8 mouse cellular contexts compared by ENCODE assay signal in genomic region chr16:89831172-89831571, GRCm38 (mm10).
DNase-seq lines count a peak whose midpoint lies in the region; ATAC-seq and TF ChIP-seq lines count a peak whose summit lies in the region.

No protein-coding gene starts in this region.

- no peaks in the 10 kb centered on the region for H3K36me3 ChIP-seq in intestine, postnatal 0 days (ENCODE audit: control insufficient read depth, insufficient read depth)
- H3K36me3 ChIP-seq in intestine, embryonic 15.5 days = no peaks in the 10 kb centered on the region
- peaks cover 68% of the 10 kb centered on the region for H3K36me3 ChIP-seq in E14TG2a.4 (ENCODE audit: insufficient read depth, low read length)
- 0 out of 2 replicates have a peak, but pooled peaks cover 7% of the 10 kb centered on the region for H3K36me3 ChIP-seq in midbrain, postnatal 0 days (ENCODE audit: insufficient read depth, low read length)

- peak; percentile 63 to 66 for DNase-seq in cerebellum, postnatal 14 days
- DNase-seq in heart, adult 8-10 months (ENCODE audit: low spot score) = peak; percentile 53
- peak; percentile 54 to 62 for DNase-seq in layer of hippocampus, postnatal 10 days (ENCODE audit: low spot score in 2 of 2)
- peak; percentile 84 for DNase-seq in midbrain, postnatal 0 days (ENCODE audit: low spot score)
- no peak for DNase-seq in urinary bladder, postnatal 14 days (ENCODE audit: low spot score)

- no peak for ATAC-seq in intestine, postnatal 0 days
- ATAC-seq in intestine, embryonic 15.5 days = no peak
- ATAC-seq in midbrain, postnatal 0 days (ENCODE audit: low FRiP score) = no peak

- H3K4me2 ChIP-seq in intestine, postnatal 0 days (replicated peaks; ENCODE audit: low read depth) = no peak overlapping the region
- H3K4me2 ChIP-seq in intestine, embryonic 15.5 days (replicated peaks) = no peak overlapping the region
- no peak overlapping the region for H3K4me2 ChIP-seq in midbrain, postnatal 0 days (ENCODE audit: low read depth, low read length, poor library complexity, severe bottlenecking)

- no peaks in the 10 kb centered on the region for H3K27me3 ChIP-seq in intestine, postnatal 0 days (replicated peaks; ENCODE audit: control insufficient read depth, insufficient read depth, low read length)
- no peaks in the 10 kb centered on the region for H3K27me3 ChIP-seq in intestine, embryonic 15.5 days (replicated peaks)
- no peaks in the 10 kb centered on the region for H3K27me3 ChIP-seq in E14TG2a.4 (ENCODE audit: insufficient read depth, low read length)
- H3K27me3 ChIP-seq in midbrain, postnatal 0 days (ENCODE audit: insufficient read depth, low read length) = no peaks in the 10 kb centered on the region

- no peak overlapping the region for H3K4me3 ChIP-seq in intestine, postnatal 0 days (ENCODE audit: low read depth, low read length)
- H3K4me3 ChIP-seq in intestine, embryonic 15.5 days (replicated peaks) = no peak overlapping the region
- no peak overlapping the region for H3K4me3 ChIP-seq in E14TG2a.4 (replicated peaks; ENCODE audit: low read length)
- no peak overlapping the region for H3K4me3 ChIP-seq in midbrain, postnatal 0 days (ENCODE audit: low read depth, low read length)

- peak; percentile 75 for TF ChIP-seq CTCF in intestine, postnatal 0 days (IDR thresholded peaks at IDR 0.05; ENCODE audit: low read depth)
- TF ChIP-seq CTCF in E14TG2a.4 (conservative IDR thresholded peaks at IDR 0.05; ENCODE audit: low read length) = peak; percentile 31
- peak; percentile 80 for TF ChIP-seq CTCF in midbrain, postnatal 0 days (IDR thresholded peaks at IDR 0.05)

- no peak overlapping the region for H3K27ac ChIP-seq in intestine, postnatal 0 days (ENCODE audit: low read depth, low read length)
- H3K27ac ChIP-seq in intestine, embryonic 15.5 days = no peak overlapping the region
- no peak overlapping the region for H3K27ac ChIP-seq in midbrain, postnatal 0 days (ENCODE audit: low read depth, low read length)

- H3K9me3 ChIP-seq in intestine, postnatal 0 days (ENCODE audit: control insufficient read depth) = no peaks in the 10 kb centered on the region
- no peaks in the 10 kb centered on the region for H3K9me3 ChIP-seq in intestine, embryonic 15.5 days
- H3K9me3 ChIP-seq in E14TG2a.4 (ENCODE audit: low read length) = no peaks in the 10 kb centered on the region
- no peaks in the 10 kb centered on the region for H3K9me3 ChIP-seq in midbrain, postnatal 0 days (ENCODE audit: low read length)

- no peak overlapping the region for H3K9ac ChIP-seq in intestine, postnatal 0 days (ENCODE audit: low read depth, low read length)
- H3K9ac ChIP-seq in intestine, embryonic 15.5 days = no peak overlapping the region
- no peak overlapping the region for H3K9ac ChIP-seq in midbrain, postnatal 0 days (replicated peaks; ENCODE audit: low read length, poor library complexity, severe bottlenecking)

- WGBS in intestine, postnatal 0 days = 37% methylated on average over 10 of the region's 10 CpGs
- WGBS in intestine, embryonic 15.5 days = 40% methylated on average over 10 of the region's 10 CpGs
- 33% methylated on average over 10 of the region's 10 CpGs for WGBS in midbrain, postnatal 0 days

- no peaks in the 10 kb centered on the region for H3K4me1 ChIP-seq in intestine, postnatal 0 days (replicated peaks; ENCODE audit: control insufficient read depth, insufficient read depth, low read length)
- H3K4me1 ChIP-seq in intestine, embryonic 15.5 days (replicated peaks) = peaks cover 8% of the 10 kb centered on the region; the same call in 1 of the 2 replicates
- peaks cover 55% of the 10 kb centered on the region for H3K4me1 ChIP-seq in E14TG2a.4 (replicated peaks; ENCODE audit: low read depth, low read length)
- H3K4me1 ChIP-seq in midbrain, postnatal 0 days (ENCODE audit: insufficient read depth, low read length) = no peaks in the 10 kb centered on the region
